Mouse (Mus musculus): Measurements from ENCODE around the gene Stx12.

DNA sequence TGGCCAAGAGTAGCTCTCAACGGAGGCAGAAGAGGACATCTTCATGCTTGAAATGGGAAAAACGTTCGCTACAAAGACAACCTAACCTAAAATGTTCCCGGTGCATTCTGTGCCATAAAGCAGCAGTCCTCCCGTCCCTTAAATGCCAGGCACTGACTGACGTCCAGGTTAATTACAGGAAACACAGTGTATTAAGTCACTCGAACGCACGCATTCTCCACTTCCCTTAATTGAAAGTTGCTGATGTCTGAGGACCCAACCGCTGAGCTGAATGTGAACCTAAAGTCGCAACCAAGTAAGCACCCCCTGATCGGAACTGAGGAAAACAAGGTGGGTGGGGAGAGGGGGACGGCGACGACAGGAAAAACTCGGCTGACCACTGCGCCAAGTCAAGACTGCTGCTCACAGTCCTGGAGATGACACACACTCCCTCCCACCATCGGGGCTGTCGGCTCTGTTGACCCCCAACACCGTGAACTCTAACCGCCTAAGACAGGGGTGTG lies 697 bp downstream of the Stx12 start:
- no peak for TF ChIP-seq POLR2A (IDR thresholded peaks at IDR 0.05; ENCODE audit: control insufficient read depth in 1 of 2, insufficient read depth in 1 of 2, low read depth in 1 of 2, low read length in 2 of 2, poor library complexity in 1 of 2)
- TF ChIP-seq UBTF (IDR thresholded peaks at IDR 0.05; ENCODE audit: borderline replicate concordance, insufficient read depth, low read depth, low read length): no peak
- TF ChIP-seq CTCF (IDR thresholded peaks at IDR 0.05 in 2 of 3, conservative IDR thresholded peaks at IDR 0.05 in 1 of 3; ENCODE audit: control insufficient read depth in 1 of 3, insufficient read depth in 1 of 3, low read depth in 2 of 3, low read length in 3 of 3, poor library complexity in 1 of 3, severe bottlenecking in 1 of 3): no peak
- no peak for TF ChIP-seq TCF12 (IDR thresholded peaks at IDR 0.05; ENCODE audit: low read depth, low read length)
- no peak; the same call in 1 of the 2 replicates for TF ChIP-seq MAX (IDR thresholded peaks at IDR 0.05; ENCODE audit: low read length)
- TF ChIP-seq GATA1 (IDR thresholded peaks at IDR 0.05; ENCODE audit: low read depth, low read length): no peak
- TF ChIP-seq CHD2 (IDR thresholded peaks at IDR 0.05; ENCODE audit: low read length): no peak
- TF ChIP-seq MYC (IDR thresholded peaks at IDR 0.05; ENCODE audit: low read depth, low read length): no peak
- TF ChIP-seq EP300 (IDR thresholded peaks at IDR 0.05; ENCODE audit: low read depth in 1 of 2, low read length in 2 of 2): 0 out of 4 replicates have a peak, but pooled peaks of 1 of the 2 experiments have one; percentile 4

Data from MEL (cell line).